Mouse (Mus musculus): ENCODE data around the gene Trim46.
"Not testable (repeated sequence)": the region's sequence is repeated elsewhere in the genome, so short reads cannot be mapped to it uniquely, and the experiment has no call there.

The Trim46 gene

DNA sequence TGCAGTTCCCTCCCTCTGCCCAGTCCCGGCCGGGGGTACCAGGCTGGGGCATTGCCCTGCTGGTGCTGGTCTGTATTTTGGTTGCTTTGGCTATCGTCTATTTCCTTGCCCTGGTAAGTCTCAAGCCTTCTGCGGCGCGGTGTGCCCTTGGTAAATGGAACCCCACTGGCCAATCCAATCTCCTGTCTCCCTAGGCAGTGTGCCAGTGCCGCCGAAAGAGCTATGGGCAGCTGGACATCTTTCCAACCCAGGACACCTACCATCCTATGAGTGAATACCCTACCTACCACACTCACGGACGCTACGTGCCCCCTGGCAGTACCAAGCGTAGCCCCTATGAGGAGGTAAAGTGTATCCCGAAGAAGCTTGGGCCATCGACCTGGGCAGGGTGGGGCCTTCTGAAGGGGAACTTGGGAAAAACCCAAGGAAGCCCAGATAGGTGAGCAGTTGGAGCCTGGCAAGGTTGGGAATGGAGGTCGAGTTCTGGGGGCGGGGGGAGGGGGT, 14.3 kb downstream of the Trim46 start:
- peak in 1 of 2 experiments; percentile 29 for DNase-seq

DNA sequence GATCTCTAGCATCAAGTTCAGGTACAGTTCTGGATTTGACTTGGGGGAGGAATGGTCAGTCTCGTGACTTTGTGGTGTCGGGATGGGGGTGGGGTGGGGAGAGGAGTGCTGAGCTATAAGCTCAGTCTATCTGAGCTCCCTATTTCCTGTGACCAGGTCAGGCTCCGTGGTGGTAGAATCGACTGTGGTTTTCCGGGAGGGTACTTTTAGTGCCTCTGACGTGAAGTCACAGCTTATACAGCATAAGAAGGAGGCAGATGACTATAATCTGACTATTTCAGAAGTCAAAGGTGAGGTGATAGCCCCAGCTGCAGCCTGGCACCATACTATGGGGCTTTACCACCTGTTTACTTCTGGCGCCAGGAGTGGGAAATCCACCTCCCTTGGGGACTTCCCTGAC, 14.8 kb downstream of the Trim46 start:
- DNase-seq: no peak

DNA sequence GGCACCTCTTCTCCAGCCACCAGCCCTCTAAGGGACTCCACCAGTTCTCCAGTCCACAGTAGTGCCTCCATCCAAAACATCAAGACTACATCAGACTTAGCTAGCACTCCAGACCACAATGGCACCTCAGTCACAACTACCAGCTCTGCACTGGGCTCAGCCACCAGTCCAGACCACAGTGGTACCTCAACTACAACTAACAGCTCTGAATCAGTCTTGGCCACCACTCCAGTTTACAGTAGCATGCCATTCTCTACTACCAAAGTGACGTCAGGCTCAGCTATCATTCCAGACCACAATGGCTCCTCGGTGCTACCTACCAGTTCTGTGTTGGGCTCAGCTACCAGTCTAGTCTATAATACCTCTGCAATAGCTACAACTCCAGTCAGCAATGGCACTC, 15.5 kb downstream of the Trim46 start:
- DNase-seq: no peak

DNA sequence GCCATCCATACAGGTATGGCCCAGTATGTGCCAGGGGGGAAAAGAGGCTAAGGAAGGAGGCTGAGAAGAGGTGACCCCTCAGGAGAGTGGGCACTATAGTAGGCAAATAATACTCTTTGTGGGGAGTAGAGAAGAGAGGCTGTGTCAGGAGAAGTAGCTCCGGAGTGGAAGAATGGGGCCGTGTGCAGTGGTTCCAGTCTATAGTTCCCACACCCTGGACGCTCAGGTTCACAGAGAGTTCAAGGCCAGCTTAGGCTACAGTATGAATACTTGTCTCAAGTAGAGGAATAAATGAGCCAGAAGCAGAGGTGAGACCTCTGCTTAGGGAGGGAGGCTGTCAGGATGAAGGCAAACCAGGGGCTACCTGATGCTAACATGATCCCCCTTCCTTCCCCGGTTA, 16.8 kb downstream of the Trim46 start:
- no peak for DNase-seq

DNA sequence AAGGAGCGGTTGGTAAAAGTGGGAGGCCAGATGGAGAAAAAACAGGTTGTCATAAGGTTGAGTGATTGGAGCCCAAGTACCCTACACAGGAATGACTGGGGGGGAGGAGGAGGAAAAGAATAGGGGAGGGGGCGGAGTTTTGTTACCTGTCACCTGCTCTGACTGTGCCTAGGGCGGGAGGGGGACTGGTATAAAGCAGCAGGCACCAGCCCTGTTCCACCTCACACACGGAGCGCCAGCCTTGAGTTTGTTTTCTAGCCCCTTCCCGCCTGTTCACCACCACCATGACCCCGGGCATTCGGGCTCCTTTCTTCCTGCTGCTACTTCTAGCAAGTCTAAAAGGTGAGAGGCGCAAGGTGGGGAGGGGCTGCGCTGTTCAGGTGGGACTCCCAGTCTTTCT, 17.3 kb downstream of the Trim46 start, which contains the start of gene Muc1:
TSS of gene Muc1 (plus strand) at position 222 of the 400 bp plus-strand sequence.
- peak; percentile 60 to 76 for DNase-seq

DNA sequence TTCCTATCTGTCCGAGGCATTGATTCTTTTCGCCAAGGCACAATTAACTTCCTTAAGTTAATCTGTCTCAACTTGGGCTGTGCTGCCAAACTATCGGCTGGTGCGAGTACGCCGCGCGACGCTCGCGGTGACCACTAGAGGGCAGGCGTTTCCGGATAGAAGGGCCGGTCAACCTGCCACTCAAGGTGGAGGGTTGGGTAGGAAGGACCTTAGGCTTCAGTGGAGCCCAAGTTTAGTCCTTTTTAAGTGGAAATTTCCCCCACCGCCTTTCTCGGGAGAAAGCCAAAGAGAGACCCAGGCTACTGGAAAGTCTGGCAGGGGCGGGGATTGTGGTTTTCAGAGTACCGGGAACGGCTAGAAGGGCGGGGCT, 17.9 kb downstream of the Trim46 start:
- peak; percentile 90 to 93 for DNase-seq

DNA sequence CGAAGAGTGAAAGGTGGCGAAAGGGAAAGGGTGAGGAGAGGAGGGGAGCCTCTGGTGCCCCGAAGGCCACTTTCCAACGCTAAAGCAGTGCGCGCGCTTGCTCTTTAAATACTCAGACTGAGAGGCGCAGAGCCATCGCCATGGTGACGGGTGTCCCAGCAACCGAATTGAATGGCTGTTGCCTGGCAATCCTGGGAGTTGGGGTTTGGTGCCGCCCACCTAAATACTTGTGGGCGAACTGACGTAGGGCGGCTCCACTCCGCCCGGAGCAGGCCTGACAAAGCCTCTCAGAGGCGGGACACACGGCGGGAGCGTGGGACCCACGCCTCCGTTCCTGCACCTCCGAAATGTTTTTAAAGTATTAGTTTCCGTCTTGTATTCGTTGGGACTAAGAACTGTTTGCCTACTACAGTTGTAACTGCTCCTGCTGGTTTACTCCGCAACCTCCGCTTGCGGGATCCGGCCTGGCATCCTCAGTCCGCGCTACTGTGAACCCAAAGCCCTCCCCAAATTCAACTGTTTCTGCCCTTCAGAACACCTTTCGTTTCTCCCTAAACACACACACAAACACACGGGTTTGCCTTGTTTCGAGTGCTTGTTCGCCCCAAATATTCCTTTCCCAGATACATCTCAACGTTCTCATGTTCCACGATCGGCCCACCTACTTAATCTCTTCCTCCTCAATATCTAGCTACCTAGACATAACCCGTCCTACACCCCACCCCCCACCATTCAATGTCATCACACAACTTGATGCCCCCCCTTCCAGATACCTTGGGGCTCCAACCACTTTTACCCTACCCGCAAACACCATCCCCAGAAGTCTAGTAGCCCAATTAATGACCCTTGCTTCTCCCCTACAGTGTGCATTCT, 18.6 kb downstream of the Trim46 start:
- DNase-seq: peak; percentile 91 to 95

DNA sequence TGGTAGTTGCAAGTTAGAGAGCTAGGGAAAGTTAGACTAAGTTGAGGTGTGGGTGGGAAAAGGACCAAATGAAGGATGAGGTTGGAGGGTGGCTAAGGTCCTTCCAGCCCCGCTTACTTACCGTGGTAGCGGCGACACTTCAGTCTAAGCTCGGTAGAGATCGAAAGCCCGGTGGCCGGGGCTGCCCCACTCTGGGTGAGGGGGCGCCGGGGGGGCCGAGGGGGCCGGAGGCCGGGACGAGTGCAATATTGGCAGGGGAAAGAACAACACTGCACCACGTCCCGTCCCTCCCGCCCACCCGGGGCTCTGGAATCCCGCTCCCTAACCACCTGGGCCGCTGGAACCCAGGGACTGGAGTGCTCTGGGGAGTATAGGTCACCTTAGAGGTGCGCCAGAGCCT, 19.2 kb downstream of the Trim46 start, which contains the start of gene Mtx1:
TSS of gene Mtx1 (minus strand) at position 189 of the 400 bp plus-strand sequence.
- no peak for DNase-seq

DNA sequence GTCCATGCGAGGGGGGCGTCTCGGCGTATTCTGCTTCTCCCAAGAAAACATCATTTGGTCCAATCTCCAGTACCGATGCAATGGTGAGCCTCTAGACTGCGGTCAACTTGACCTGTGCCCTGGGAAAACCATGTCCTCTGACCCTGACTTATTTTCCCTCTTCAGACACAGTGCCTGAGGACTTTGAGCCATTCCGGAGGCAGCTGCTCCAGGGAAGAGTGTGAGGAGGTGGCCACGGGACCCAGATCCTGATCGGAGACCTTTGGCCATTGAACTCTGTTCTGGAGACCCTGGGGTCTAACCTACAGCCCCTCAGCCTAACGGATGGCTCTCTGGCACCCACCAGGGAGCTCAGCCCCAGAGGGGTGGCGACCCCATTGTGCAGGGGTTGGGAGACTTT, 19.7 kb downstream of the Trim46 start:
- DNase-seq: peak in 1 of 2 experiments; percentile 21

DNA sequence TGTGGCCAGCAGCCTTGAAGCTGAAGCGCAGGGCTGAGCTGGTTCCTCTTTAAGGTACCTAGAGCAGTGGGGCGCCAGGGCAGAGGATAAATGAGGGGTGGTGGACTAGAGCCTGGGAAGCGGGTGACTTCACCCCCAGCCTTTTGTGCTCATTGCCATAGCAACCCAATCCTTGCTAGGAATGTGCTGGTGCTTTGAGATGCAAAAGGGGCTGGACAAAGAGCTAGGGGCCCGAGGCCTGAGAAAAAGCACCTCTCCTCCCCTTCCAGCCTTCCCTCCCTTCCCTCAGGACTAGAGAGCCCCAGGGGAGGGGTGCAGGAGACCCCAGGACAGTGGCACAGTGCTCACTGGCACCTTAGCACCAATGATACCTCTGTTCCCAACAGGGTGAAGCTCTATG, 20.2 kb downstream of the Trim46 start:
- peak in 1 of 2 experiments; percentile 19 for DNase-seq

DNA sequence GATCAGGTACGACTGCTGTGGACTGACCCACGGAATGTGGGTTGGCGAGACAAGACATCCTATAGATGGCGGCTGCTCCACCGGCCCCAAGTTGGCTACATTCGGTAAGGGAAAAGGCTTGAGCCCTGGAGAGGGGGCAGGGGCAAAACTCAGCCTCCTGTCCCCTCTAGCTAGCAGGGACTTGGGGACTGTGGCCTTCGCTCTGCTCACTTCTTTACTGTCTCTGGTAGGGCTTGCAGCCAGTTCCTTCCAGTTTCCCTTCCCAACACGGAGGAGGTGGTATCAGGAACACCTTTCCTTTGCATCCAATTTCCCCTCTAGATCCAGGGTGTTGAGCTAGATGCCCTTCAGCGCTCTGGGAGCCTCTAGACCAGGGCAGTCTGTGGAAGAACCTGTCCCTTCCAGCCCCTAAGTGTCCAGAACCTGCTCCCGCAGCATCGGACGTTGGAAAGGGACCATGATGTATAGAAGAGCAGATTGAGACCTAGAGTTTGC, 20.7 kb downstream of the Trim46 start:
- DNase-seq: peak in 1 of 2 experiments; percentile 24

DNA sequence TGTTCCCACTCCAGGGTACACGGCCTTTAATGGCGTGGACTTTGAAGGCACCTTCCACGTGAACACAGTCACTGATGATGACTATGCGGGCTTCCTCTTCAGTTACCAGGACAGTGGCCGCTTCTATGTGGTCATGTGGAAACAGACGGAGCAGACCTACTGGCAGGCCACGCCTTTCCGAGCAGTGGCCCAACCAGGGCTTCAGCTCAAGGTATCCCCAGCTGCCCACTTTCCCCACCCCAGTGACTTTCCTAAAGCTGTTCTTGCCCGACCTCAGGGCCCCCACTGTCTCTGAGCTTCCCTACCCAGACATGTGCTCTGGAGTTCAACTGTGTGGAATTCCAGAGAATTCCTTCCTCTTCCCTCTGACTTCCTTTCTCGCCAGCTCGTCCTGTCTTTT, 21.3 kb downstream of the Trim46 start:
- no peak for DNase-seq

DNA sequence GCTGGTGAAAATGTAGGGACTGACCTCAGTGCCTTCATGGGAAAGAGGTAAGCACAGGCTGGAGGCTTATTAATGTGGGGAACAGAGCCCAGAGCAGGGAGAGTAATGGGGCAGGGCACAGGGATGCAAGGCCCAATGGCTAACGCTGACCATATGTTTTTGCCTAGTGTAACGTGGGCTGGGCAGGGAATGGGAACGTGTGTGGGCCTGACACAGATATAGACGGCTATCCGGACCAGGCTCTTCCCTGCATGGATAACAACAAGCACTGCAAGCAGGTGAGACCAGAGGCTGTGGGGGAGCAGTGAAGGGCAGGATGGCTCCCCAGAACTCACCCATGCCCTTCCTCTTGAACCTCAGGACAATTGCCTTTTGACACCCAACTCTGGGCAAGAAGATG, 24.9 kb downstream of the Trim46 start:
- DNase-seq: no peak

DNA sequence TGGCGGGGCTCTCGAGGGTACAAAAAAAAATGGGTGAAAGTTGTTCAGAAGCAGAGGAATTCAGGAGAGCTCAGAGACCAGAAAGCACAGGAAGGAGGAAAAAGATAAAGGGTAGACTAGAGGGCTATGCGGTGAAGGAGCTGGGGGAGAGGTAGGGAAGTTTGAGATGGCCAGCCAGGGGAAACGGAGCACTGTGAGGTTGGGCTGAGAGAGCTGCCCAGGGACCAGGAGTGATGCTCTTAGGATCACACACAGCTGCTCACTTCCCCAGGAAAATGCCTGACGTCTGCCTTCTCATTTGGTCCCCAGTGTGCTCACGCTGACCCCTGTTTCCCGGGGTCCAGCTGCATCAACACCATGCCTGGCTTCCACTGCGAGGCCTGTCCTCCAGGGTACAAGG, 26.6 kb downstream of the Trim46 start:
- no peak for DNase-seq

DNA sequence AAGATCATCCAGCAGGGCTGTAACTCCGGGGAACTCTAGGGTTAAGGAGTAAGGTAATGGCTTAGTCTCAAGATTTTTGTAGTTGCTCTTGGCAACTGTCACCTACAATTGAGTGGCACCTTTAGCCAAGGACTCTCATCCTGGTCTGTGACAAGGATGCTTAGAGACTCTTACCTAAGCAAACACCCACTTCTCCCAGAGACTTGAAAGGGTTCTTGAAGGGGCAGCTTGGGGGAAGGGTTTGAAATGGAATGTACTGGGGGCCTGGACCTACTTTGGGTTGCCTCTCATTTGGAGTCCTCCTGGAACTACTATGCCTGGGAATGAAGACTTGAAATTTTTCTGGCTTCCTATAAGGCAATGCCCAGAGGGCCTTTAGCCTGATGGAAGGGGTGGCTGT, 27.8 kb downstream of the Trim46 start:
- peak; percentile 55 to 66 for DNase-seq

DNA sequence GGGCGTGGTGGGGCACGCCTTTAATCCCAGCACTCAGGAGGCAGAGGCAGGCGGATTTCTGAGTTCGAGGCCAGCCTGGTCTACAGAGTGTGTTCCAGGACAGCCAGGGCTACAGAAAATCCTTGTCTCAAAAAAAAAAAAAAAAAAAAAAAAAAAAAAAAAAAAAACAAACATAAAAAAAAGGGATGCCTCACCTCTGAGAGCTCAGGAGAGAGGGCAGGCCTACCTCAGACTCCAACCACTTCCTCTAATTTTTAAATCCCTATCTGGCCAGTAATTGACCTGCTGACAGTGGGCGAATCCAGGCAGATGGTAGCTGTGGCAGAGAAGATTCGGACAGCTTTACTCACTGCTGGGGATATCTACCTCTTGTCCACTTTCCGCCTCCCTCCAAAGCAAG, 29.7 kb downstream of the Trim46 start:
- DNase-seq: not testable (repeated sequence)

DNA sequence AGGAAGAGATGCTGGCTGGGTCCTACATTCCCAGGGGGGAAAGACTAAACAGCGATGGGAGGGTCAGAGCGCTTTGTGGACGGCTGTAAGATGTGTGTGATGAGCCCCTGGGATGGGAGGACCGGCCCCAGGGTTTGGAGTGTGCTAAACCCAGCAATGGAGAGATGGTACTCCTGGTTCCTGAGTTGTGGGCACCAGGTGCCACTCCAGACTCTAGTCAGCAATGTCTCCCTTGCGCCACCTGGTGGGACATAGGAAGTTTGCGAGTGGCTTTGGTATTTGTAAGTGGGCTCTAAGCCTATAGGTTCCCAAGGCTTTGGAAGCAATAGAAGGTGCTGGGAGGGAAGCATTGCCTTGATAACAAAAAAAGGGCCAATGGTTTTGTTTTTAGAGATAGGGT, 30.3 kb downstream of the Trim46 start:
- DNase-seq: peak; percentile 82 to 90

DNA sequence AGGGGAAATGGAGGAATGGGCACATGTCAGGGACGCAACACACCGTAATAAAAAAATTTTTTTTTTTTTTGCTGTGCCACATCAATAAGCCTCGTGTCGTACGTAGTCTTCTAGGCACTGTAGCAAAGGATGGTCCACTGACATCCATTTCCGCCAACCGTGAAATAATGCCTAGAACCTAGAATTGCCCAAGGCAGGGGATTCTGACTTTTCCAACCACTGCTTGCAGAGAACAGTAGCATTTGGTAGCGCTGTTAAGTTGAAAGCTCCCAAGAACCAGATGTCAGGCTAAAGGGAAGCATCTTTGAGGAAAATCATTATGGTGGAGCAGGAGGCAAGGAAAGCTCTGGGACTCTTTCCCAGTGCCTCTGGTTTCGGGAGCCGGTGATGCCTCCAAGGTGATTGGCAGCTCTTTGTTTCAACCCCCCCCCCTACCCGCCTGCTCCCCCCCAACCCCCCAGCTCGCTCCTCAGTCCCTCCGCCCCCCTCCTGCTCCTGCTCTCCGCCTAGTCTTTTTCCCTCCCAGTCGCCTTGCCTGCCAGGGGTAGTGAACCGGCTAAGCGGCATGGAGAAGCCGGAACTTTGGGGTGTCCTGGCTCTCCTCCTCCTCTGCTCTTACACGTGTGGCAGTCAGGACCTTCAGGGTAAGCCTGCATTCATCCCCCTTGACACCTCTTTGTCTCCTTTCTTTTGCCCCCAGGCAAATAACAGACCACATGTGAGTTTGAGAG, 31.3 kb downstream of the Trim46 start, which contains the start of gene Thbs3:
TSS of gene Thbs3 (plus strand) at position 500 of the 731 bp plus-strand sequence.
- peak in 1 of 2 experiments; percentile 60 for DNase-seq

DNA sequence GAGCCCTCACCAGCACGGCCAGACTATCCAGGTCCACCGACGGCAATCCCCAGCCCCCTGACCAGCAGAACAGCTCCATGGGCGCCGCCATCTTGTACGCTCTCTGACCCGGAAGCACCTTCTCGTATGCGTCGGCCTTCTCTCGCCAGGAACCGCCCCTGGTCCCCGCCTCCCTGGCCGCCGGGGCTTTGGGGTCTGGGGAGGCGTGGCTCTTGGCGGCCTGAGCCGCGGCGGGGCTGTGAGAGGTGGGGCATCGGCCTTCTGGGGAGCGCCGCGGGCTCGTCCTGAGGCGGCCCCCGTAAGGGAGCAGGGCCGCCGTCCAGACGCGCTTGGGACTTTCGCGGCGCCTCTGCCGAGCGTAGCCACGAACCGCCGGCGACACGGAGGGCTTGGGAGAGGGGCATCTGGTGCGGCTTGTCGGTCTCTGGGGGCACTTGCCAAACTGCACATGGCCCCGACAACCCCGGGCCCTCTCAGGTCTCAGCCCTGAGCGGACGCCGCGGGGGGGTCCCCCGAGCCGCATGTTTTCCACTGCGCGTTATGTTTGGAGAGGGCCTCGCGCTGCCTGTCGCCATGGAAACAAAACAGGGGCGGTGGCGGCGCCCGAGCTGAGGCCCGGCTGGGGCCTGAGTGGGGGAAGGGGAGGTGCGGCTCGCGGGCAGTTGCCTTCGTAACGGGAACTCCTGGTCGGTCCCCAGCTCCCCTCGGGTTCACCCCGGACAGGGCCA, 32.1 kb downstream of the Trim46 start:
- peak; percentile 94 to 97 for DNase-seq

DNA sequence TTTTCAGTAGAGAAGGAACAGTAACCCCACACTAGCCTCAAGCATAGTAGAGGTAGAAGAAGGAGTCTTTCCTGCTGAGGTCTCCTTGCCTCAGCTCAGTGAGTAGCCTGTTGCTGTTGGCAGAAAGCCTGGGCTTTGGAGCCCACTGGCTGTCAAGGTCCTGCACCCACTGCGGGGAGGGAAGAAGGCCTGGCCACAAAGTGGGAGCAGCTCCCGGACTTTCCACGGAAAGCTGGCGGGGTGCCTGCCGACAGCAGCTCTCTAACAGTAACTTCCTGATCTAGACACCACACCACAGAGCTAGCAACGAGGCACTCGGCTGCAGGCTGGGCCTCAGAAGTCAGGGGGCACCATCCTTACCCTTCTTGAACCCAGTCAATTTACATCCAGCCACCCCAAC, 35.4 kb downstream of the Trim46 start:
- DNase-seq: peak in 1 of 2 experiments; percentile 56

DNA sequence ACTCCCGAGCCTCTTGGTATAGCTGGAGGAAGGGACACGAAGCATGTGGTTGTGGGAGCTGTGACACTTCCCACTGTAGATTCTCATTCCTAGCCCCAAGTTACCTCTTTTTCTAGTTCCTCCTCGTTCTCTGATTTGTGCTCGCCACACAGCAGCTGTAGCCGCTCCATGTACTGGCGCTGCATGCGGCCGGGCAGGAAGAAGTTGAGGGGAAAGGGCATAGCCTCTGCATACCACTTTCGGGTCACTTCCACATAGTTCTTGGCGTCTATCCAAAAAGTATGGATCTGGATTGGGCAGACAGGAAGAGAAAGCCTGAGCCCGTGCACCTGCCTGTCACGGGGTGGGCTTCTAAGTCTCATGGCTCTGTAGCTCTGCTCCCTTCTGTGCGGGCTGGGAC, 35.9 kb downstream of the Trim46 start:
- peak in 1 of 2 experiments; percentile 35 for DNase-seq

DNA sequence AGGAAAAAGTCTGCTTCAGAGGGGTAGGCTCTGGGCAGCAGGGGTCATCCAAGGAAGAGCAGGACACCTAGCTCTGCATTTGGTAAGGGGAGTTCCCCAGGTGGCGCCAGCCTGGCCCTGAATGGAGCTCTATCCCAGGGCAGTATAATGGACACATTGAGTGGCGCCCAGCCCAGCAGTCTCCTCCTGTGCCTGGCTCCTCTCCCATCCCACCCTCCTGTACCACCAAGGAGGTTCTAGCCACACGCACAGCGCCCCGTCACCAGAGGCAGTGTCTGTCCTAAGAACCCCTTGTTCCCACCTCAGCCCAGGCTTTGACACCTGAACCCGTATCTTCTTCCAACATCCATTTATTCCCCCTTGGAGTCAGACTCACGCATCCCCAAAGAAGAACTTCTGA, 36.4 kb downstream of the Trim46 start:
- DNase-seq: peak in 1 of 2 experiments; percentile 22

DNA sequence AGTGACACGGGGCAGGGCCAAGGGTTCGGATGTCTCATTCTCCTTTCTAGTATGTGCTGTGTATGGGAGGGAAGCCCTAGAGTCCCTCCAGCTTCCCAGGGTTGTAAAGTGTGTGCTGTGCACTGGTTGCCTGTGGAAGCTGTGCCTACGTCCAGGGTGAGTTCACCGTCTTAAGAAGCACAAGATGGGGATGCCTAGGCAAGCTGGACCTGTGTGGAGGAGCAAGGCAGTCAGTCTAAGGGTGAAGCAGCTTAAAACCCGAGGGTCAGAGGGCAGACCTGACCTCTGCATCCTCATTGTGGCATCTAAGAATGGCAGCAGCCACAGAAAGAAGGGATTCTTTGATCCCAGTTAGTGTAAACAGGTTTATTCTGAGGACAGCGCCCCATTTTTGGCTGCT, 37.4 kb downstream of the Trim46 start:
- peak in 1 of 2 experiments; percentile 20 for DNase-seq
